Mouse (Mus musculus) limb, embryonic 11.5 days (tissue): ENCODE measurements around the gene Rcc1l. TPM values are rescaled to one million over a fixed set of nuclear protein-coding genes. Genes with fewer than 3 reads are reported as not detected.

Experiments used
- ATAC-seq: fragments of 200-750 bp; cut with Nextera tagmentation; 2 replicates; pipeline ENCODE4 v1.8.0; 2017; ENCODE audit warnings: low read depth; ENCODE audit not compliant: insufficient number of reproducible peaks, low FRiP score, low TSS enrichment
- DNase-seq: peaks from one replicate; pipeline ENCODE4 v3.0.0-alpha.2; 2015; ENCODE audit warnings: low spot score
- H3K27ac ChIP-seq: fragments of 300-500 bp; sonication (generic); replicated peaks from 2 replicates; pipeline ENCODE4 v1.5.1; 2014; ENCODE audit warnings: low read depth, mild to moderate bottlenecking, low read length
- H3K27me3 ChIP-seq: fragments of 300-500 bp; sonication (generic); 2 replicates; pipeline ENCODE4 v1.6.1; 2014; ENCODE audit warnings: mild to moderate bottlenecking, low read length, mixed read lengths; ENCODE audit not compliant: control insufficient read depth, insufficient read depth
- H3K36me3 ChIP-seq: fragments of 300-500 bp; sonication (generic); 2 replicates; pipeline ENCODE4 v1.6.1; 2014; ENCODE audit warnings: mild to moderate bottlenecking, low read length, moderate library complexity, mixed read lengths; ENCODE audit not compliant: control insufficient read depth, insufficient read depth
- H3K4me1 ChIP-seq: fragments of 300-500 bp; sonication (generic); 2 replicates; pipeline ENCODE4 v1.6.1; 2014; ENCODE audit warnings: low read length, mixed read lengths; ENCODE audit not compliant: control insufficient read depth, insufficient read depth
- H3K4me2 ChIP-seq: fragments of 300-500 bp; sonication (generic); 2 replicates; pipeline ENCODE4 v1.6.1; 2014; ENCODE audit warnings: low read depth, mild to moderate bottlenecking, moderate library complexity; ENCODE audit not compliant: severe bottlenecking
- H3K4me3 ChIP-seq: fragments of 300-500 bp; sonication (generic); 2 replicates; pipeline ENCODE4 v1.5.1; 2014; ENCODE audit warnings: low read depth, low read length
- H3K9ac ChIP-seq: fragments of 300-500 bp; sonication (generic); 2 replicates; pipeline ENCODE4 v1.6.1; 2014; ENCODE audit warnings: mild to moderate bottlenecking, low read length
- H3K9me3 ChIP-seq: fragments of 300-500 bp; sonication (generic); 2 replicates; pipeline ENCODE4 v1.6.1; 2016; ENCODE audit warnings: low read length; ENCODE audit not compliant: control insufficient read depth
- WGBS: fragments of 180-500 bp; shearing (Covaris S2); extraction: QIAGEN DNeasy Blood & Tissue Kit; methylation state at CpG from one replicate; pipeline ENCODE4 v1.1.7; 2014; 5-methylcytosine and 5-hydroxymethylcytosine counted together
- polyA plus RNA-seq: library from polyadenylated mRNA; unstranded; fragments of >200 nt; fragmentation: Nextera tagmentation; extraction: Ambion mirVana; gene quantifications from 2 replicates; pipeline ENCODE4 v1.2.1, GENCODE M21; 2014

Gene Rcc1l
- polyA plus RNA-seq, 1 experiment from 2014 or later = 35.8 TPM

DNA sequence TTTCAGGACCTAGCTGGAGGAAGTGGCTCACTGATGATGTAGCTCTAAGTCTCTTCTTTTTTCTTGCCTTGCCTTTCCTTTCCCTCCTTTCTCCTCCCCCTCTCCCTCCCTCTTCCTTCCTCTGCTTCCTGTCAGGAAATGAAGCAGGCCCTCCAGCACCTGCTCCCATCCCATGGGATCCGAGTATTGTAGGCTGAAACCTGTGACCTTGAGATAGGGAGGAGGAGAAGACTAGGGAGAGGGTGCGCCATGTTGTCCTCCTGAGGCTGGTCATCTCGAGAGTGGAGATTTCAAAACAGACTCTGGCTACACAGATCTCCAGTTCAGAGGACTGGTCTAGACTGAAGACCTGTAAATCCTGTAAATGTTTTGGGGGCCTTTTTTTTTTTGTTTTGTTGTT is 5.6 kb upstream of the Rcc1l start:
- WGBS = 72% methylated on average over 3 of the region's 3 CpGs

DNA sequence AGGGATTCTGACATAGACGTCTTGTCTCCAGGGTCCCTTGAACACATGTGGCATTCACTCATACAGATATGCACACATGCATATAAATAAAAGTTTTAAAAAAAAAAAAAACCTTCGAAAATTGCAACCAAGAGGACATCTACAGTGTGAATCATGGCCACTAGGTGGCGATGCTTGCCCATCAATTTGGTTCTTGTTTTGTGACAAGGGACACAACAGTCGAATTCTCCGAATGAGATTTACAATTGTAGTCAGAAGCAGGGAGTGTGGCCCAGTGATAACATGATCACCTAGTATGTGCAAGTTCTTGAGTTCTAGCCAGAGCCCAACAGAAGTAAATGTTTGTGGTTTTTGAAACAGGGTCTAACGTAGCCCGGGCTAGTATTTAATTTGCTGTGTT is 3.3 kb upstream of the Rcc1l start:
- Histone ChIP-seq H3K27me3 (no peaks in the 10 kb centered on the region), H3K36me3 (no peaks in the 10 kb centered on the region), H3K4me2 (no peak overlapping the region), H3K27ac (no peak overlapping the region), H3K9ac (no peak overlapping the region), H3K4me3 (no peak overlapping the region), H3K9me3 (no peaks in the 10 kb centered on the region), H3K4me1 (peaks cover 16% of the 10 kb centered on the region)
- DNase-seq = peak; percentile 91
- 32% methylated on average over 7 of the region's 7 CpGs for WGBS
- no peak for ATAC-seq

More for the DNA sequence above, 5.6 kb upstream of the Rcc1l start:
- Histone ChIP-seq H3K27me3 (no peaks in the 10 kb centered on the region), H3K9me3 (no peaks in the 10 kb centered on the region), H3K4me2 (no peak overlapping the region; the same call in 1 of the 2 replicates), H3K4me1 (peaks cover 12% of the 10 kb centered on the region), H3K9ac (no peak overlapping the region), H3K4me3 (no peak overlapping the region), H3K36me3 (no peaks in the 10 kb centered on the region), H3K27ac (no peak overlapping the region)
- DNase-seq = no peak
- ATAC-seq = no peak

DNA sequence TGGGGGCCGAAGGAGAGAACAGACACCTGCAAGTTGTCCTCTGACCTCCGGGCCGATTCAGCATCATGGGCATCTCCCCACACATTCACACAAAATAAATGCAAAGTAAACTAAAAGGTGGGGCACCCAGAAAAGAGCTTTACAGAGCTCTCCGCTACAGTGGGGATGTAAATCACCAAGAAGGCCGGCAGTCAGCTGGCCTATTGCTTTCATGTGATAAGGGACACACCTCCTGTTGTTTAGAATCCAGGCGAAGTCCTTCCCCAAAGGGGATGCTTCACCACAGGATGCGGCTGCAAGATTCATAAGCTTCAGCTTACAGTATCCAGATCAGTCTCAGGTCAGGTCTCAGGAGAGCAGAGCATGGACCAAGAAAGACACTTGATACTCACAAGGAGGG is 2.0 kb upstream of the Rcc1l start:
- no peak overlapping the region for H3K4me2 ChIP-seq
- no peak overlapping the region for H3K9ac ChIP-seq
- no peaks in the 10 kb centered on the region for H3K36me3 ChIP-seq
- H3K27me3 ChIP-seq = no peaks in the 10 kb centered on the region
- H3K9me3 ChIP-seq = no peaks in the 10 kb centered on the region
- peaks cover 16% of the 10 kb centered on the region for H3K4me1 ChIP-seq
- no peak for ATAC-seq
- DNase-seq = no peak
- no peak overlapping the region for H3K4me3 ChIP-seq
- no peak overlapping the region for H3K27ac ChIP-seq
- 76% methylated on average over 7 of the region's 7 CpGs for WGBS

DNA sequence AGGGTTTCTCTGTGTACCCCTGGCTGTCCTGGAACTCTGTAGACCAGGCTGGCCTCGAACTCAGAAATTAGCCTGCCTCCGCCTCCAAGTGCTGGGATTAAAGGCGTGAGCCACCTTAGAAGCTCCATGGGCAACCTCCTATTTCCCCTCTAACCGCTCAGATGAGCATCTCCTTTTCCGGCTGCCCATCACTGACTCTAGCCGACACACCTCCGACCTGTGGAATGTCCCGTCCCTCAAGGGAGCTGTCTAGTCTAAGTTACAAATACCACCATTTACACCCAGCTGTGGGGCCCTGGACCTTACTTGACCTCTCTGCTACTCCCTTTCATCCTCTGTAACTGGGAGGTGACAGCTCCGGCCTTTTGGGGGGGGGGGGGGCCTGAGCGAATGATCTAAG is 878 bp downstream of the Rcc1l start:
- H3K4me2 ChIP-seq = peak overlapping the region; percentile 89
- DNase-seq = no peak
- no peak overlapping the region; the same call in 1 of the 2 replicates for H3K27ac ChIP-seq
- 5% methylated on average over 10 of the region's 10 CpGs for WGBS
- H3K4me3 ChIP-seq = peak overlapping the region; percentile 95
- H3K4me1 ChIP-seq = peaks cover 5% of the 10 kb centered on the region; the same call in 1 of the 2 replicates
- no peaks in the 10 kb centered on the region for H3K27me3 ChIP-seq
- H3K9me3 ChIP-seq = no peaks in the 10 kb centered on the region
- H3K36me3 ChIP-seq = peaks cover 2% of the 10 kb centered on the region; the same call in 1 of the 2 replicates
- ATAC-seq = peak; percentile 50; the same call in 1 of the 2 replicates
- H3K9ac ChIP-seq = peak overlapping the region; percentile 74

DNA sequence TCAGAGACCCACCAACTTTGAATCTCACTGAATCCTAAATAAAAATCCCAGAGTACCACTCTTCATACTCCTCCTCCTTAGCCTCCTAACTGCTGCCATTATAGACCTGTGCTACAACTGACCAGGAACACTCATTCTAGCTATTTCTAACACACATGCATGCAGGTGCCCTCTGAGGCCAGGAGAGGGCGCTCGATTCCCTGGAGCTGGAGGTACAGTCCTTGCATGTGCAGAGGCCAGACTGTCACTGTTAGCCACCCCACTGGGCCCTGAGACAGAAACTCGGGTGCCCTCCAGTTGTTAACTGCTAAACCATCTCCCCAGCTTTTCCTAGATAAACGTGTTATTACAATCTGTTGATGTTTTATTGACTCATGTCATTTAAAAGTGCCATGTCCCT is 3.4 kb downstream of the Rcc1l start:
- peaks cover 5% of the 10 kb centered on the region; the same call in 1 of the 2 replicates for H3K4me1 ChIP-seq
- DNase-seq = peak; percentile 66
- no peak overlapping the region for H3K4me3 ChIP-seq
- no peaks in the 10 kb centered on the region for H3K9me3 ChIP-seq
- no peak overlapping the region for H3K27ac ChIP-seq
- H3K4me2 ChIP-seq = no peak overlapping the region
- no peak overlapping the region for H3K9ac ChIP-seq
- no peaks in the 10 kb centered on the region for H3K27me3 ChIP-seq
- no peak for ATAC-seq
- WGBS = 43% methylated on average over 4 of the region's 4 CpGs
- peaks cover 6% of the 10 kb centered on the region; the same call in 1 of the 2 replicates for H3K36me3 ChIP-seq

DNA sequence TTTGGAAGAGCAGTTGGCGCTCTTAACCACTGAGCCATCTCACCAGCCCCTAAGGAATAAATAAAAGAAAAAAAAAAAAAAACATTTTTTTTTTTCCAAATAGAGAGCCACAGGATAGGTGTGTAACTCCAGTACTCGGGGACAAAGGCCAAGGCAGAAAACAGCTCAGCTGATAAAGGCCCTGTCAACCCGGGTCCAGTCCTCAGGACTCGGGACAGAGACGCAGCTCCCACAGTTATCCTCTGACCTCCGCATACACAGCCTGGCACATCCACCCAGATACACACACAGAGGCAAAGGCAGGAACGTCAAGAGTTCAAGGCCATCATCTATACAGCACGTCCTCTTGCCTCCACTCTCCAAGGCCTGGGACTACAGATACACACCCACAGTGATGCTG is 6.4 kb downstream of the Rcc1l start:
- no peak for DNase-seq
- 95% methylated on average over 8 of the region's 8 CpGs for WGBS
- Histone ChIP-seq H3K9ac (no peak overlapping the region), H3K4me1 (no peaks in the 10 kb centered on the region), H3K9me3 (no peaks in the 10 kb centered on the region), H3K4me2 (no peak overlapping the region), H3K27ac (no peak overlapping the region), H3K27me3 (no peaks in the 10 kb centered on the region), H3K4me3 (no peak overlapping the region), H3K36me3 (peaks cover 9% of the 10 kb centered on the region)
- ATAC-seq = no peak

DNA sequence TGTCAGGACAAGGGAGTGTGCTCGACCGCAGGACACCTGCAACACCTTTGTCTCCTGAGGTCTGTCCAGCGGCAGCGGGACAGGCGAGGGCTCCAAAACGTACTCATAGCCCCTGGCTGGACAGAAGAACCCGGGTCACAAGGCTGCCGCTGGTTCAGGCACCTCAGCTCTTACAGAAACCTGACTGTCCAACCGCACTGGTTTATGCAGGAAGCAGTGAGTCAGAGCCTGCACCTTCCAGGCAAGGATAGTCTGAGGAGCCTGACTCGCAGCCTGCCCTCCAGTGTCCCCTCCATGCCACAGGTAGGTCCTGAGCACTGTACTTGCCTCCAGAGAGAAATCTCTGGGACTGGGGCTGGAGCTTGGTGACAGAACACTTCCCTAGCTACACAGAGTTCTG is 7.3 kb downstream of the Rcc1l start:
- Histone ChIP-seq H3K4me2 (no peak overlapping the region), H3K36me3 (peaks cover 12% of the 10 kb centered on the region), H3K9ac (no peak overlapping the region), H3K4me1 (no peaks in the 10 kb centered on the region), H3K4me3 (no peak overlapping the region), H3K27ac (no peak overlapping the region), H3K9me3 (no peaks in the 10 kb centered on the region), H3K27me3 (no peaks in the 10 kb centered on the region)
- 93% methylated on average over 10 of the region's 10 CpGs for WGBS
- DNase-seq (no peak), ATAC-seq (no peak)

DNA sequence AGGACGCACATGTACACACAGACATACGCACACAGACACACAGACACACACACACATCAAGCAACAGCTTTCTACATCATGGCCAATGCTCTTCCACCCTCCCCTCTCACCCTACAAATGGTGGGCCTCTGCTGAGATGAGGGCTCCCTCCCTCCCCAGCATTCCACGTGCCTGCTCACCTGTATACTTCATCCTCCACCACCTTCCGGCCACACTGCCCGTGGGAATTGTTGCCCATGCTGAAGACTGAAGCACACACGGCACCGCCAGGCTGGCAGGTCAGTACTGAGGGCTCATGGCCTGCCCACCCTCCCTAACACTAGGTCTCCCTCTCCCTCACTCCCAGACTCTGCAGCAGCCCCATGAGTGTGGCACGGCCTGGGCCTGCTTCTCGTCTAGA is 8.5 kb downstream of the Rcc1l start:
- Histone ChIP-seq H3K4me1 (no peaks in the 10 kb centered on the region), H3K4me2 (no peak overlapping the region), H3K4me3 (no peak overlapping the region), H3K9me3 (no peaks in the 10 kb centered on the region), H3K9ac (no peak overlapping the region), H3K27ac (no peak overlapping the region), H3K36me3 (peaks cover 18% of the 10 kb centered on the region), H3K27me3 (no peaks in the 10 kb centered on the region)
- no peak for DNase-seq
- ATAC-seq = no peak
- WGBS = 87% methylated on average over 9 of the region's 9 CpGs

DNA sequence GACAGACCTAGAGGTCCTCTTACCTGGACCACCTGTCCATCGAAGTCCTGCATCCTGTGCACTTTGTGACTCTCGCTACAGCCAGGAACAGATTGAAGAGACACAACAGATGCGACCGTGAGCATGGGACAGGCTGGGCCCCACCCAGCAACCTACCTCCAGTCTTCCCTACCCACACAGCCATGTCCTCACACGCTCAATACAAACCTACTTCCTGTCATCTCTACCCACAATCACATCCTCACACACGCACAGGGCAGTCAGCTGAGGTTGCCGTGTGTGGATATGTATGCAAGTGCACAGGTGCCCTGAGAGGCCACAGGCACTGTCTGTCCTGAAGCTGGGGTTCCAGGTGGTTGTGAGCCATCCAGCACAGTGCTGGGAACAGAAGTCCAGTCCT is 9.9 kb downstream of the Rcc1l start:
- DNase-seq = no peak
- Histone ChIP-seq H3K9ac (no peak overlapping the region), H3K4me3 (no peak overlapping the region), H3K4me2 (no peak overlapping the region), H3K27ac (no peak overlapping the region), H3K4me1 (no peaks in the 10 kb centered on the region), H3K9me3 (no peaks in the 10 kb centered on the region), H3K27me3 (no peaks in the 10 kb centered on the region), H3K36me3 (peaks cover 18% of the 10 kb centered on the region)
- WGBS = 95% methylated on average over 7 of the region's 7 CpGs
- ATAC-seq = no peak
